Mouse (Mus musculus) limb, embryonic 14.5 days (tissue): ENCODE data around the gene Lrrn4cl. TPM values are rescaled to one million over a fixed set of nuclear protein-coding genes. Genes with fewer than 3 reads are reported as not detected.

Experiments
- ATAC-seq: fragments of 200-750 bp; cut with Nextera tagmentation; 2 replicates; pipeline ENCODE4 v1.8.0; 2017; ENCODE audit warnings: low read depth, moderate number of reproducible peaks, moderate TSS enrichment; ENCODE audit not compliant: low FRiP score
- DNase-seq: peaks from one replicate; pipeline ENCODE4 v3.0.0-alpha.2; 2015; ENCODE audit warnings: low spot score
- H3K27ac ChIP-seq: fragments of 300-500 bp; sonication (generic); replicated peaks from 2 replicates; pipeline ENCODE4 v1.5.1; 2014; ENCODE audit warnings: low read depth, mild to moderate bottlenecking, low read length, moderate library complexity, mixed read lengths
- H3K27me3 ChIP-seq: fragments of 300-500 bp; sonication (generic); 2 replicates; pipeline ENCODE4 v1.6.1; 2014; ENCODE audit warnings: low read length, mixed read lengths; ENCODE audit not compliant: control insufficient read depth, insufficient read depth
- H3K36me3 ChIP-seq: fragments of 300-500 bp; sonication (generic); 2 replicates; pipeline ENCODE4 v1.6.1; 2014; ENCODE audit warnings: mild to moderate bottlenecking, low read length, moderate library complexity, mixed read lengths; ENCODE audit not compliant: control insufficient read depth, insufficient read depth
- H3K4me1 ChIP-seq: fragments of 300-500 bp; sonication (generic); 2 replicates; pipeline ENCODE4 v1.6.1; 2014; ENCODE audit warnings: antibody characterized with exemption, low read length, mixed read lengths; ENCODE audit not compliant: control insufficient read depth, insufficient read depth
- H3K4me2 ChIP-seq: fragments of 300-500 bp; sonication (generic); replicated peaks from 2 replicates; pipeline ENCODE4 v1.6.1; 2014; ENCODE audit warnings: low read depth, mild to moderate bottlenecking, low read length, moderate library complexity; ENCODE audit not compliant: severe bottlenecking
- H3K4me3 ChIP-seq: fragments of 300-500 bp; sonication (generic); replicated peaks from 2 replicates; pipeline ENCODE4 v1.5.1; 2014; ENCODE audit warnings: low read length
- H3K9ac ChIP-seq: fragments of 300-500 bp; sonication (generic); 2 replicates; pipeline ENCODE4 v1.6.1; 2014; ENCODE audit warnings: mild to moderate bottlenecking, low read depth, low read length, moderate library complexity; ENCODE audit not compliant: severe bottlenecking
- H3K9me3 ChIP-seq: fragments of 300-500 bp; sonication (generic); 2 replicates; pipeline ENCODE4 v1.6.1; 2016; ENCODE audit warnings: low read length; ENCODE audit not compliant: control insufficient read depth
- POLR2A ChIP-seq: fragments of 200-500 bp; IDR thresholded peaks from 2 replicates; pipeline ENCODE4 v1.8.0; 2012; ENCODE audit warnings: inconsistent platforms, mild to moderate bottlenecking, moderate library complexity, borderline replicate concordance; ENCODE audit not compliant: insufficient read depth, insufficient read length; ENCODE audit errors: extremely low read depth
- WGBS: fragments of 180-500 bp; shearing (Covaris S2); extraction: QIAGEN DNeasy Blood & Tissue Kit; methylation state at CpG from one replicate; pipeline ENCODE4 v1.1.7; 2014; 5-methylcytosine and 5-hydroxymethylcytosine counted together
- polyA plus RNA-seq, 2 experiments: library from polyadenylated mRNA; depleted of rRNA in 1 of 2; stranded (reverse) in 1 of 2; unstranded in 1 of 2; fragments of >200 nt; fragmentation: Nextera tagmentation in 1 of 2; extraction: Ambion mirVana in 1 of 2; gene quantifications; 2 replicates each; pipeline versions ENCODE4 v1.2.1 to v1.2.3; 2012 to 2014

Lrrn4cl gene
- polyA plus RNA-seq, 2 experiments = 1.6 to 2.1 TPM

DNA sequence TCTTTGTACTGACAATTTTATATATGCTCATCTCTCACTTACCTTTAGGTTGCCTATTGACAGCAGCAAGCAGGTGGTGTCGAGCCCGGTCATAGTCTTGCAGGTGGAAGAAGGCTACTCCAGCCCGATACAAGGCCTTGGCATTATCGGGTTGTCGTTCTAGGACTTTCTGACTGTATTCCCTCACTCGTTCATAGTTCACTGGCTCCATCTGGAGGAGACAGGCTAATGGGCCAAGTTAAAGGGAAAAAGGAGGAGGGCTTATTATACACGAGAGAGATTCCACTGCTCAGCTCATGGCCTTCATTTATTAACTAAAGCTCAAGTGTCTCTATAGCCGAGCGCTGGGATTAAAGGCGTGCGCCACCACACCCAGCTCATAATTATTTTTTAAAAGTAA, 34.8 kb upstream of the Lrrn4cl start:
- Histone ChIP-seq H3K9ac (no peak overlapping the region), H3K4me2 (no peak overlapping the region), H3K9me3 (no peaks in the 10 kb centered on the region), H3K4me3 (no peak overlapping the region), H3K4me1 (peaks cover 22% of the 10 kb centered on the region), H3K27ac (no peak overlapping the region), H3K27me3 (no peaks in the 10 kb centered on the region), H3K36me3 (peaks cover 54% of the 10 kb centered on the region)
- WGBS = 80% methylated on average over 11 of the region's 11 CpGs
- no peak for DNase-seq
- no peak for ATAC-seq
- no peak for TF ChIP-seq POLR2A

DNA sequence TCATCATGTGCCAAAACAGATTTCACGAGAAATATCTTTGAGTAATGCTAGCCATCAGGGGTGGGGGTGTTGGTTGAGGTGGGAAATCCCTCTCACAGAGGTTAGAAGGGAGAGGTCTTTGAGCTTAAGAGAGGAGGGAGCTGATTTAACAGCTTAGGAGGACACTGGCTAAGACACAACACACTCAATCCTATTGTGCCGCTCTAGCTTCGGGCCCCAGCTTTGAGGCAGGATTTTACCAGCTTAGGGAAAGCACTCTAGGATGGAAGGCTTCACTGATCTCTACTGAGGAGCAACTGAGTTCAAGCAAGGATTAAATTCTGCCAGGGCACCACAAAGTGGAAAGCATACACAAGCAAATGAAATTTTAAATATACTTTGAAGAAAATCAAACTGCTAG, 33.6 kb upstream of the Lrrn4cl start:
- peaks cover 25% of the 10 kb centered on the region for H3K4me1 ChIP-seq
- 89% methylated on average over 3 of the region's 3 CpGs for WGBS
- H3K4me3 ChIP-seq = peak overlapping the region; percentile 10; the same call in 1 of the 2 replicates
- no peak for DNase-seq
- H3K4me2 ChIP-seq = peak overlapping the region; percentile 87
- H3K27me3 ChIP-seq = no peaks in the 10 kb centered on the region
- H3K36me3 ChIP-seq = peaks cover 45% of the 10 kb centered on the region
- H3K9me3 ChIP-seq = no peaks in the 10 kb centered on the region
- no peak for TF ChIP-seq POLR2A
- ATAC-seq = no peak
- H3K27ac ChIP-seq = no peak overlapping the region
- H3K9ac ChIP-seq = 0 out of 2 replicates have a peak overlapping the region, but pooled peaks have one; percentile 31

DNA sequence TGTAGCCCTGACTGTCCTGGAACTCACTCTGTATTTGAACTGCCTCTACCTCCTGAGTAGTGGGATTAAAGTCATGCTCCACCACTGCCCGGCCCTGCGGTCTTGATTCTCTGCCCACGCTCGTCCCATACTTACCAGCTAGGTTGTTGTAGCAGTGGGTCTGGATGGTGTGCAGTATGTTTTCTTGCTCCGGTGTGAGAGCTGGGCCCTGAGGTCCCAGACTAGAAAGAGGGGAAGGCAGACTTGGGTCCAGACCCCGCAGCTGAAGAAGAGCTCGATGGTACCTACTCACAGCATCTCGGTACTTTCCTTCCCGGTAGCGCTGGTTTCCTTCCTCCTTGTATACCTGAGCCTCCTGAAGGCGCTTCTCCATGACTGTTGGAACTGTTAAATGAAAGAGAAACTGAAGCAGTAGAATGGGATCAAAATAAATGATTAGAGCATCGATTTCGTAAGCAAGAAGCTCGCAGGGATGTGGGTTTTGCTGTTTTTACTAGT, 32.2 kb upstream of the Lrrn4cl start:
- 26% methylated on average over 14 of the region's 14 CpGs for WGBS
- H3K4me3 ChIP-seq = peak overlapping the region; percentile 100
- DNase-seq = no peak
- H3K9me3 ChIP-seq = no peaks in the 10 kb centered on the region
- H3K4me1 ChIP-seq = peaks cover 37% of the 10 kb centered on the region
- TF ChIP-seq POLR2A = no peak
- peak overlapping the region; percentile 65 for H3K9ac ChIP-seq
- no peaks in the 10 kb centered on the region for H3K27me3 ChIP-seq
- peaks cover 38% of the 10 kb centered on the region for H3K36me3 ChIP-seq
- peak overlapping the region; percentile 87 for H3K4me2 ChIP-seq
- peak overlapping the region; percentile 92 for H3K27ac ChIP-seq
- ATAC-seq = no peak

- peaks cover 39% of the 10 kb centered on the region for H3K36me3 ChIP-seq
- DNase-seq (peak; percentile 100), ATAC-seq (peak; percentile 91)
- H3K27me3 ChIP-seq = no peaks in the 10 kb centered on the region
- H3K4me1 ChIP-seq = peaks cover 38% of the 10 kb centered on the region
- peak; percentile 97; the same call in 1 of the 2 replicates for TF ChIP-seq POLR2A
- WGBS = 1% methylated on average over 33 of the region's 33 CpGs
- H3K4me2 ChIP-seq = peak within 1 kb of the TSS; percentile 87
- no peaks in the 10 kb centered on the region for H3K9me3 ChIP-seq
- peak within 1 kb of the TSS; percentile 94 for H3K9ac ChIP-seq
- H3K4me3 ChIP-seq = peak within 1 kb of the TSS; percentile 100
- H3K27ac ChIP-seq = peak within 1 kb of the TSS; percentile 96
Measured at GRCm38 (mm10) chr19:8818801-8819595, 31.6 kb upstream of the Lrrn4cl start, which contains the start of gene Ttc9c. Gene Ttc9c (minus strand): TSS chr19:8819333.

DNA sequence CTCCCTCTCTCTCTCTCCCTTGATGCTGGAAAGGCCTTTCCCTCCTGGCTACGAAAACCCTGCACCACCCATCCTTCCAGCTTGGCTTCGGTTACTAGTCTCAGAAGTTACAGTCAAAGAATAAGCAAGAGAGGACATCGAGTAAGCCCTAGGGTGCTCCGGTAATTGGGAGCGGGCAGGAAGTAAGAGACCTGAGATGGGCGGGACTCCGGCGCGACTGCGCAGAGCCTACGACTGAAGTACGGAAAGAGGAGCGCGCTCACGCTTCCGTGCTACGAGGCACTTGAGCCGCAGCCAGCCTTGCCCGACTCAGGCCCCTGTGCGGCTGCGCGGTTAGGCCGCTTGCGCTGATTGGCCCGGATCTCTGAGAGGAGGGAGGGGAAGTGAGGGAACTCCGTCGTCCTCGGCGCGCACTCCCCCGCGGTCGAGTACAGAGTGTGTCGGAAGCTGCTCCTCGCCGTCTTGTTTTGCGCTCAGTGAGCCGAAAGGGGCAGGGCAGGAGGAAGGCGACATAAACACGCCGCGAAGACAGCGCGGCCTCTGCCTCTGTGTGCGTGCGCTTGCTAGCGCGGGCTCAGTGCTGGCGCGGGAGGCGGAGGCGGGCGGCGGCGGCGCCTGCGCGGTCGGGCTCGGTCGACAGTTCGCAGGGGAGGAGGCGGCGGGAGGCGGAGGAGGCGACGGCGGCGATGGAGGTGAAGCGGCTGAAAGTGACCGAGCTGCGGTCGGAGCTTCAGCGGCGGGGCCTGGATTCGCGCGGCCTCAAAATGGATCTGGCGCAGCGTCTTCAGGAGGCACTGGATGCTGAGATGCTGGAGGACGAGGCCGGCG, 30.8 kb upstream of the Lrrn4cl start, which contains the start of gene Hnrnpul2:
TSS of gene Hnrnpul2 (plus strand) at position 415 of the 828 bp plus-strand sequence.
- Histone ChIP-seq H3K9me3 (no peaks in the 10 kb centered on the region), H3K4me3 (peak within 1 kb of the TSS; percentile 100), H3K36me3 (peaks cover 41% of the 10 kb centered on the region), H3K27me3 (no peaks in the 10 kb centered on the region), H3K4me2 (peak within 1 kb of the TSS; percentile 87), H3K4me1 (peaks cover 38% of the 10 kb centered on the region), H3K27ac (peak within 1 kb of the TSS; percentile 96), H3K9ac (peak within 1 kb of the TSS; percentile 94)
- TF ChIP-seq POLR2A = peak; percentile 93; the same call in 1 of the 2 replicates
- ATAC-seq (peak; percentile 93), DNase-seq (peak; percentile 99)
- under 1% methylated on average over 81 of the region's 83 CpGs for WGBS
